Mouse (Mus musculus) thymus, postnatal 14 days (tissue): ENCODE data around the gene Abtb1.

ENCODE experiments used
- DNase-seq: peaks from one replicate; pipeline ENCODE4 v3.0.0; 2021

Abtb1 gene

DNA sequence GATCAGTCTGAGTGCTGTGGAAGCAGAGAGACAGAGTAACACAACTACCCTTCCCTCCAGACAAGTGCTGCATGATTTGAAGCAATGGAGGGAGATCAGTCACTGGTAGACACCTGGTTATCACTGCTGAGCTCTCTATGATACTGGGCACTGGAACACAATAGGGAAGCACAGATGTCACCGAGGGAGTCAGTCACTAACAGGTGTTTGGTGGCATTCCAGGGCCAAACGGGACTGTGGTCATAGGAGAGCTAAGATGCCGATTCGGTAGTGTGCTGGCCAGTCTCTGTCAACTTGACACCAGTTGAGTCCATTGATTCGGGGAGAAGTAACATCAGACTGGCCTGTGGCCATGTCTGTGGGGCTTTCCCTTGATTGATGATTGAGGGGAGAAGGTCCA lies 12.7 kb upstream of the Abtb1 start:
- no peak for DNase-seq

- DNase-seq, result no peak
These were observed 8.2 kb upstream of the Abtb1 start for GRCm38 (mm10) chr6:88850034-88850433.

DNA sequence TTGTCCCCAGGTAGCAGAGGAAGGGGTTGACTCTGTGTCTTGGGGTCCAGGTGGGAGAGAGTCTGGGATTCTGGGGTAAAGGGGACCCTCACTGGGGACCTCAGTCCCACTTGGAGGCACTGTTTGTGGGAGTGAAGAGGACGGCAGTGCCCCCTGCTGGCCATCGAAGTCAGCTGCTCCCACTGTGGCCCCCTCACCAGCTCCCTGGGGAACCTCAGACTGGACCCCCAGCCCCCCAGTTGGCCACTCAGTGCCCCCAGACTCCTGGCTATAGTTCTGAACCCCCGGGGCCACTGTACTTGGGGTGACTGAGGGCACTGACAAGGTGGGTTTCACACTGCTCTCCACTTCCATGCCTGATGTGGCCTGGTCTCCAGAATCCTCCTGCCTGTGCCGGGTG lies 7.5 kb upstream of the Abtb1 start:
- DNase-seq, result peak; percentile 59

DNA sequence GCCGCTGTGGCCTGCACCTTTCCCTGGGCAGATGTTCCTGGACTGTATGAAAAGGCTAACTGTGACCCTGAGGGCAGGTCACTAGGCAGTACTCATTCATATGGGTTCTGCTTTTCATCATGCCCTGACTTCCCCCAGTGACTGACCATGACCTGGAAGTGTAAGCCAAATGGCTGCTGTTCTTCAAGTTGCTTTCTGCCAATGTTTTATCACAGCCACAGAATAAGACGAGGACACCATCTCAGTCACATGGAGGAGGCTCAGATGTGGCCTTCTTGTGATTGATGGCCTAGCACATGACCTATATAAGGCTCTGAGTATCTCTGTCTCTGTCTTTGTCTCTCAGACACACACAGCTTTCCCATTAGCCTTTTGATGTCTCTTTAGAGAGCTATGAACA lies 5.8 kb upstream of the Abtb1 start:
- no peak for DNase-seq

- DNase-seq, result no peak
These were observed 3.2 kb upstream of the Abtb1 start for GRCm38 (mm10) chr6:88844901-88845565.

DNA sequence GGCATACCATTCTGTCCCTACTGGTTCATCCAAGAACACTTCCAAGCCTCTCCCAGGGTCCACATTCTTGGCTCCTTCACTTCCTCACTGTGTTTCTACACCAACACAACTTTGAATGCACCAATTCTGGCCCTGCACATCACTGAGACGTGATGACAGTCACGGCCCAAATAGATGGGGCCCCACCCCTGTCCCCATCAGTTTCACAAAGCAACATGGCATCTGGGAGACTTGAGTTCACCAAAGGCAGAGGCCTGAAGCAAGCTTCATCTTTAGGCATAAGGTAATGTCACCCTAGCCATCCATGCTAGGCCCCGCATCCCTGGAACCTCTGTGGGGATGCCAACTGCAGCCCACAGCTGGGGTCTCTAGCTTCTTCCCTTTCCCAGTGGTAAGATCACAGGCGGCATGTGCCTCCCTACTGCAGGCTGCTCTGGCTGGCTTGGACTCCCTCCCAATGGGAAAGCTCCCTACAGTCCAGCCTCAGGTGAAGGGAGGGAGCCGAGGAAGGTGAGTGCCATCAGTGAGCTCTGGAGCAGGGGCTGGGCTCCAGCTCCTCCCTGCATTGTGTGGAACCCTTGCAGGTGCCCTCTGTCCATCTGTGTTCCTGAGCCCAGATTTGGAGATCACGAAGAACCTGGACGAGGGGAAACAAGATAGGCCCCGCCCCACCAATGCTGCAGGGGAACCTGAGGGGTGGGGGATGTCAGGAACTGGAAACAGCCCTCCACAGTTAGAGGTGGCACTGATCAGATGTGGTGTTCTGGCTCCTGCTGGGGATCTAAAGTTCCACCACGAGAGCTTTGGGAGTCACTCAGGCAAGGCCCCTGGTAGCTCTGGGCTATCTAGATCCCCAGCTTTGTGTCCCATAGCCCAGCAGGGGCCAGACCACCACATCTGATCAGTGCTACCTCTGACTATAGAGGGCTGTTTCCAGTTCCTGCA lies 2.3 kb upstream of the Abtb1 start:
- no peak for DNase-seq

GRCm38 (mm10) chr6:88843241-88843640 lies 1.5 kb upstream of the Abtb1 start:
- no peak for DNase-seq

GRCm38 (mm10) chr6:88842731-88843151 lies 957 bp upstream of the Abtb1 start:
- peak; percentile 55 for DNase-seq

DNA sequence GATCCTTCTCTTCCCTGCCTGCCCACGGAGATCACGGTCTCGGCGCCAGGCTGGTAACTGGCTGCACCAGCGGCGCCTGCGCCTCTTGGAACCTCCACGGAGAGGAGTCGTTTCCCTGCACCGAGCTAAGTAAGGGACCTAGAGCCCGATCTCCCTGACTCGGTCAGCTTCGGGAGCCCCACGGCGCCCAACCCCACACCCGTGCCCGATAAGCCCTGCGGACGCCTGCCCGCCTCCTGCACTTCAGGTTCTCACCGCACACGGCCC lies 337 bp downstream of the Abtb1 start:
- DNase-seq, result no peak

DNA sequence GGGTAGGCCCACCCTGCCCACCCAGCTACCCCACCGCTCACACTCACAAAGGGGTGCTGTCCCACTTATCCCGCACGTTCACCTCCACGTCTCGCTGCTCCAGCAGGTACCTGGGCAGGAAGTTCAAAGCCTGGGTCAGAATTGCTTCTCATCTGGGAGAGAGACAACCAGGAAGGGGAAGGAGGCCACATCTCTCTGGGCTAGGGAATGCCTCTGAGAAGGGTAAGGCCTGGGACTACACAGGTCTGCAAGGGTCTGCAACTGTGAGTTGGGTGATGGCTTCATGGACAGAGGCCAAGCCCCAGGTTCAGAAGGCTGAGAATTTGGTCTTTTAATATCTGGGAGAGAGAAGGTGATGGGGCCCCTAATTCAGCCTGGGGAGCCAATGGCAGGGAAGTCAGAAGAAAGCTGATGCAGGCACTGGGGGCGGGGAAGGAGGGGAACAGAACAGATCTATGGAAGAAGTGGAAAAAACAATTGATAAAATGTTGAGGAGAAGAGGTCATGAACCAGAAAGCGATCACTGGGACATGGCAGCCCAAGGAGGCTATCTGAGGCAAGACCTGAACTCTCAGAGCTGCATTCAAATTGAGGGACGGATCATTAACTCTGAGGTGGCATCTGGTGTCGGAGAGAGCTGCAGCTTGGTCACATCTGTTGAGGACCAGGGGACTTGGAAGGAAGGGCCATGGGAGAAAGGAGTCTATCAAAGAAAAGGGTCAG lies 832 bp downstream of the Abtb1 start:
- no peak for DNase-seq

GRCm38 (mm10) chr6:88840211-88840610 lies 1.6 kb downstream of the Abtb1 start:
- DNase-seq, result no peak

- DNase-seq, result no peak
These were observed 2.4 kb downstream of the Abtb1 start for GRCm38 (mm10) chr6:88839135-88839970.

DNA sequence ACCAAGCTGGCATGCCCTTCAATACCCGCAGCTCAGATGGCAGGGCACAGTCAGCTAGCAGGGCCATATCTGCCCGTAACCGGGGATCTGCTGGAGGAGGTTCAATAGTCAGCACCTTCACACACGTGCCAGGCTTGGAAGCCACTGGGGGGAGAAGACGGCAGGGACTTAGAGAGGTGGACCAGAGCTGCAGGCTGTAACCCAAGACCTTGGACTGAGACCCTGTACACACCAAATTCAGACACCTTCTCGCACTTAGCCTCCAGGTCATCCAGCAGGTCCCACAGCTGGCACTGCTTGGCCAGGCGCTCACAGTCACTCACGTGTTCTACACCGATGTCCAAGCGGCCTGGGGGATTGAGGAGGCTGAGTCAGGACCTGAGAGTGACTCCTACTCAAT lies 3.2 kb downstream of the Abtb1 start:
- DNase-seq, result no peak

GRCm38 (mm10) chr6:88837999-88838398 lies 3.8 kb downstream of the Abtb1 start:
- DNase-seq, result no peak

- no peak for DNase-seq
These were observed 5.5 kb downstream of the Abtb1 start for GRCm38 (mm10) chr6:88836178-88836819.

DNA sequence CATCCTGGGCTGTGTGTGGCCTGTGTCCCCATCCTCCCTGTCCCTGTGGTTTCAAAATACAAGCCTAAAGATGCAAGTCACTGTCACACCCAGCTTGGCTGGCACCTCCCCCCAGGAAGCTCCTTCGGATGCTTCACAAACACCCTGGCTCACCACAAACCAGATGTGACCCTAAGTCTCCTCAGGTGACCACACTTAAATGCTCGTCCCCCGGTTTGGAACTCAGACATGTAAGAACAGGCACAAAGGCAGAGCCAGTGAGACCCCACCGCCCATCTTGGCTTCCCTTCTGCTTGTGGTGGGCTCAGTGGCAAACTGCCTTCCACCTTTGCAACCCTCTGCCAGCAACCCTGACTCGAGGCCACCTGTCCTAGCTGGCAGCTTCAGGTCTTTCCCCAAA lies 6.7 kb downstream of the Abtb1 start:
- DNase-seq, result peak; percentile 30

DNA sequence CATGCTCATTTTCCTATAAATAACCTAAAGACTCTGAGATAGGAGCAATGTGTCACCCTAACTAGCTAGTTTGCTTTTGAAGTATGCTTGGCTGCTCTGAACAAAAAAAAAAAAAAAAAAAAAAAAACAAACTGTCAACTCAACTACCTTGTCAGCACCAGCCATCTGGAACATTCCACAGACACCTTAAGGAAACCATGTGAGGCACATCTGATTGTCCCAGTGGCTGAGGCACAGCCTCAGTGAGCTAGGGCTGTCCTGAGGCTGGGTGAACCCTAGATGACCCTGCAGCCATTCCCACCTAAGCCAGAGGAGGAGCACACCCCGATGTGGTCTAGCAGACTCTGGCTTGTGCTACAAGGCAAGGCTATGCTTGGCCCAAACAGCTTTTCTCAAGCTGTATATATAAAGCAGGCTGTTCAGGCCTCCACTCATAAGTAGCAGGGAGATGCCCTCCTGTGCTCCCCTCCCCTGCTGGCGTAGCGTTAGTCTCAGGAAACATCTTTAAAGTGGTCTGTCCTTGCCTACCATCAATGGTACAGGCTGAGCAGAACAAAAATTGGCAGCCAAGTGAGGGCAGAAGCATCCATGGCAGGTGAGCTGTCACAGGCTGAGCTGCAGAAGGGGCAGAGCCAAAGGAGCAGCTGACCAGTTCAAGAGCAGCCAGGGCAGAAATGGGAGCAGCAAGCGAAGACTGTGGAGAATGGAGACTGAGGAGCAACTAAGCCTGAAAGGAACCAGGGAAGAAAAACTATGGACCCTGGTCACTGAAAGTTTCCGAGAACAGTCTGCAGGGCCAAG lies 8.2 kb downstream of the Abtb1 start:
- no peak for DNase-seq

DNA sequence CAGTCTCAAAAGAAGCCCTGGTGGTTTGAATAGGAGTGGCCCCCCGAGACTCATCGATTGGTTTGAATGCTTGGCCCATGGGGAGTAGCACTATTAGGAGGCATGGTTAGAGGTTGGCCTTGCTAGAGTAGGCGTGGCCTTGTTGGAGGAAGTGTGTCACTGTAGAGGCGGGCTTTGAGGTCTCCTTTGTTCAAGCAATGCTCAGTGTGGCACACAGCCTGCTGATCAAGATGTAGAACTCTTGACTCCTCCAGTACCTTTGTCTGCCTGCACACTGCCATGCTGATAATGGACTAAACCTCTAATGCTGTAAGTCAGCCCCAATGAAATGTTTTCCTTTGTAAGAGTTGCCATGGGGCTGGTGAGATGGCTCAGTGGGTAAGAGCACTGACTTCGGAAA lies 9.1 kb downstream of the Abtb1 start:
- DNase-seq, result no peak

GRCm38 (mm10) chr6:88831456-88831855 lies 10.3 kb downstream of the Abtb1 start:
- peak; percentile 64 for DNase-seq

DNA sequence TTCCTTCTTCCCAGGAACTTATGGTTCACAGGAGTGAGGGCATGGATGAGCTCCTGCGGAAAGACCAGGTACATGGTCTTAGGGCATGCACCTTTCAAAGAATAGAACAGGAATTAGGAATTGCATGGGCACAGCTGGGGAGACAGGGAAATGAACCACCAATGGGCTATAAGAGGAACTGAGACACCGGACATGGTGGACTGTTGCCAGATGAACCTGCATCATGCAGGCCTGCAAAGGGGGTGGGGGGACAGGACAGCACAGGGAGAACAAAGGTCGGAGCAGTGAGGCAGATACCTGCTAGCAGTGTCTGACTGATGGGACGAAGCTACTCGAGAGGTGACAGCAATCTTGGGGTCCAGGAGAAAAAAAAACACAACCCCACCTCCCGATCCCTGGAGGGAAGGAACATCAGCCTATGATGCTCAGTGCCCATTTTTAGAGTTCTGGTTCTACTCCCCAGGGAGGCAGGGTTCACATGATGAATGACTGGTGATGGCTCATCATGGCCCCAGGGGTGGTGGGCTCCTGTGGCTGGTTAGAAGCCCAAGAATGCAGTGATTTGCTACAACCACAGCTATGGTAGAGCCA lies 11.6 kb downstream of the Abtb1 start:
- DNase-seq, result no peak

DNA sequence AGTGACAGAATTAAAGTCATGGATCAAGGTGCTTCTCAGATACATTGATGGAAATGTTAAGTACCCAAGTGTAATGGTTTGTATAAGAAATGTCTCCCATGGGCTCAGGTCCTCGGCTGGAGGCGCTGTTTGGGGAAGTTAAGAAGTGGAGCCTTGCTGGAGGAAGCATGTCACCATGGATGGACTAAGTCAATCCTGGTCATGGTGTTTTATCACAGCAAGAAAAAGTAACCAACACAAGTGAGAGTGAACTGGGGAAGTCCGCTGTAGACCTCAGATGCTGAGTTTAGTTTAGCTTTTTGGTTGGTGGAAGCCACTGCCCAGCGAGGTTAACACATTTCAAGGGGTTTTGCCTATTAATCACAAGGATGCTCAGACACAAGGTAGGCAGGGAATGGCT lies 12.2 kb downstream of the Abtb1 start:
- DNase-seq, result no peak
